Mouse (Mus musculus) T-helper 2 cell (primary cell): ENCODE data around the gene Med31.
"Not testable (repeated sequence)": the region's sequence is repeated elsewhere in the genome, so short reads cannot be mapped to it uniquely, and the experiment has no call there.

ENCODE experiments used
- in situ Hi-C: fragments of 300-600 bp; cut with MboI, MseI; formaldehyde crosslinking; loops from one replicate; pipeline ENCODE4 v1.15.1; 2025; ENCODE audit warnings: high pct_unique_total_duplicates

Med31 gene

GRCm38 (mm10) chr11:72206341-72207203 lies 8.8 kb downstream of the Med31 start, which contains the start of gene Gm43951:
Gene Gm43951, minus strand, starts transcription at chr11:72206840.
- in situ Hi-C loops: loop anchor here (25.0 kb wide), 1 partner anchor 1194 kb away; the partner anchor contains the start of genes Derl2, Dhx33 and Mis12

- in situ Hi-C loops: loop anchor here (25.0 kb wide), 1 partner anchor 1193 kb away; the partner anchor contains the start of genes Derl2, Dhx33 and Mis12
Measured at GRCm38 (mm10) chr11:72205256-72205655, 10.1 kb downstream of the Med31 start.

- in situ Hi-C loops: loop anchor here (25.0 kb wide), 1 partner anchor 1191 kb away; the partner anchor contains the start of genes Derl2, Dhx33 and Mis12
Measured at GRCm38 (mm10) chr11:72203440-72203839, 12.0 kb downstream of the Med31 start.

- in situ Hi-C loops: no loop called here
Measured at GRCm38 (mm10) chr11:72196506-72196905, 18.9 kb downstream of the Med31 start.

GRCm38 (mm10) chr11:72194259-72194658 lies 21.1 kb downstream of the Med31 start:
- in situ Hi-C loops: no loop called here

- in situ Hi-C loops: no loop called here
Measured at GRCm38 (mm10) chr11:72190857-72191256, 24.5 kb downstream of the Med31 start.

GRCm38 (mm10) chr11:72184252-72184651 lies 31.1 kb downstream of the Med31 start:
- in situ Hi-C loops: no loop called here

- in situ Hi-C loops: no loop called here
Measured at GRCm38 (mm10) chr11:72181136-72181535, 34.3 kb downstream of the Med31 start.

GRCm38 (mm10) chr11:72180556-72180955 lies 34.8 kb downstream of the Med31 start:
- in situ Hi-C loops: no loop called here

- in situ Hi-C loops: no loop called here
Measured at GRCm38 (mm10) chr11:72176553-72176952, 38.8 kb downstream of the Med31 start.

- in situ Hi-C loops: no loop called here
Measured at GRCm38 (mm10) chr11:72175966-72176365, 39.4 kb downstream of the Med31 start.

- in situ Hi-C loops: no loop called here
Measured at GRCm38 (mm10) chr11:72174721-72175120, 40.7 kb downstream of the Med31 start.

GRCm38 (mm10) chr11:72173506-72173905 lies 41.9 kb downstream of the Med31 start:
- in situ Hi-C loops: no loop called here

GRCm38 (mm10) chr11:72171906-72172305 lies 43.5 kb downstream of the Med31 start:
- in situ Hi-C loops: not testable (repeated sequence)

- in situ Hi-C loops: no loop called here
Measured at GRCm38 (mm10) chr11:72169871-72170270, 45.5 kb downstream of the Med31 start.

- in situ Hi-C loops: no loop called here
Measured at GRCm38 (mm10) chr11:72163198-72163597, 52.2 kb downstream of the Med31 start.
